Mouse (Mus musculus): ENCODE measurements around the gene Brwd1. TPM values are rescaled to one million over a fixed set of nuclear protein-coding genes. Genes with fewer than 3 reads are reported as not detected.
"Not testable (repeated sequence)": the region's sequence is repeated elsewhere in the genome, so short reads cannot be mapped to it uniquely, and the experiment has no call there.

The Brwd1 gene
- polyA plus RNA-seq, 1 experiment from 2014 or later: 46.3 TPM

- ATAC-seq (replicated peaks; ENCODE audit: low FRiP score) (no peak), DNase-seq (ENCODE audit: low spot score) (no peak)
- Histone ChIP-seq H3K4me2 (no peak overlapping the region), H3K36me3 (ENCODE audit: control insufficient read depth, insufficient read depth, low read length) (peaks cover 8% of the 10 kb centered on the region; the same call in 1 of the 2 replicates), H3K9ac (ENCODE audit: low read depth, low read length) (no peak overlapping the region), H3K27me3 (replicated peaks; ENCODE audit: control insufficient read depth, insufficient read depth, low read length) (no peaks in the 10 kb centered on the region), H3K27ac (ENCODE audit: low read depth, low read length) (no peak overlapping the region), H3K9me3 (ENCODE audit: control insufficient read depth, low read length) (no peaks in the 10 kb centered on the region), H3K4me3 (ENCODE audit: low read depth, low read length) (no peak overlapping the region), H3K4me1 (replicated peaks; ENCODE audit: control insufficient read depth, insufficient read depth, low read length) (no peaks in the 10 kb centered on the region; the same call in 1 of the 2 replicates)
- WGBS: 67% methylated on average over 5 of the region's 5 CpGs
Measured at GRCm38 (mm10) chr16:95984911-95985310, 97.4 kb downstream of the Brwd1 start.

GRCm38 (mm10) chr16:95983601-95984000, 98.7 kb downstream of the Brwd1 start:
- Histone ChIP-seq H3K27ac (ENCODE audit: low read depth, low read length) (no peak overlapping the region), H3K9me3 (ENCODE audit: control insufficient read depth, low read length) (no peaks in the 10 kb centered on the region), H3K9ac (ENCODE audit: low read depth, low read length) (no peak overlapping the region), H3K4me2 (no peak overlapping the region), H3K36me3 (ENCODE audit: control insufficient read depth, insufficient read depth, low read length) (peaks cover 10% of the 10 kb centered on the region; the same call in 1 of the 2 replicates), H3K27me3 (replicated peaks; ENCODE audit: control insufficient read depth, insufficient read depth, low read length) (no peaks in the 10 kb centered on the region), H3K4me3 (ENCODE audit: low read depth, low read length) (no peak overlapping the region), H3K4me1 (replicated peaks; ENCODE audit: control insufficient read depth, insufficient read depth, low read length) (no peaks in the 10 kb centered on the region)
- WGBS: 85% methylated on average over 7 of the region's 7 CpGs
- DNase-seq (ENCODE audit: low spot score) (no peak), ATAC-seq (replicated peaks; ENCODE audit: low FRiP score) (no peak)

- Histone ChIP-seq H3K4me1 (replicated peaks; ENCODE audit: control insufficient read depth, insufficient read depth, low read length) (no peaks in the 10 kb centered on the region), H3K36me3 (ENCODE audit: control insufficient read depth, insufficient read depth, low read length) (no peaks in the 10 kb centered on the region), H3K4me2 (no peak overlapping the region), H3K27me3 (replicated peaks; ENCODE audit: control insufficient read depth, insufficient read depth, low read length) (no peaks in the 10 kb centered on the region), H3K9me3 (ENCODE audit: control insufficient read depth, low read length) (no peaks in the 10 kb centered on the region), H3K9ac (ENCODE audit: low read depth, low read length) (no peak overlapping the region), H3K4me3 (ENCODE audit: low read depth, low read length) (no peak overlapping the region), H3K27ac (ENCODE audit: low read depth, low read length) (no peak overlapping the region)
- DNase-seq (ENCODE audit: low spot score): no peak
- 78% methylated on average over 2 of the region's 2 CpGs for WGBS
- no peak for ATAC-seq (replicated peaks; ENCODE audit: low FRiP score)
Measured at GRCm38 (mm10) chr16:95970841-95971240, 111.5 kb downstream of the Brwd1 start.

- 63% methylated on average over 11 of the region's 11 CpGs for WGBS
- H3K9ac ChIP-seq (ENCODE audit: low read depth, low read length): no peak overlapping the region
- no peak overlapping the region for H3K4me3 ChIP-seq (ENCODE audit: low read depth, low read length)
- no peaks in the 10 kb centered on the region for H3K9me3 ChIP-seq (ENCODE audit: control insufficient read depth, low read length)
- ATAC-seq (replicated peaks; ENCODE audit: low FRiP score): no peak
- no peak overlapping the region for H3K4me2 ChIP-seq
- no peak for DNase-seq (ENCODE audit: low spot score)
- H3K4me1 ChIP-seq (replicated peaks; ENCODE audit: control insufficient read depth, insufficient read depth, low read length): no peaks in the 10 kb centered on the region
- no peak overlapping the region for H3K27ac ChIP-seq (ENCODE audit: low read depth, low read length)
- no peaks in the 10 kb centered on the region for H3K36me3 ChIP-seq (ENCODE audit: control insufficient read depth, insufficient read depth, low read length)
- H3K27me3 ChIP-seq (replicated peaks; ENCODE audit: control insufficient read depth, insufficient read depth, low read length): no peaks in the 10 kb centered on the region
Measured at GRCm38 (mm10) chr16:95967455-95967854, 114.9 kb downstream of the Brwd1 start.

- Histone ChIP-seq H3K4me3 (ENCODE audit: low read depth, low read length) (no peak overlapping the region), H3K27me3 (replicated peaks; ENCODE audit: control insufficient read depth, insufficient read depth, low read length) (no peaks in the 10 kb centered on the region), H3K9me3 (ENCODE audit: control insufficient read depth, low read length) (no peaks in the 10 kb centered on the region), H3K9ac (ENCODE audit: low read depth, low read length) (no peak overlapping the region), H3K27ac (ENCODE audit: low read depth, low read length) (no peak overlapping the region), H3K4me2 (no peak overlapping the region), H3K36me3 (ENCODE audit: control insufficient read depth, insufficient read depth, low read length) (no peaks in the 10 kb centered on the region), H3K4me1 (replicated peaks; ENCODE audit: control insufficient read depth, insufficient read depth, low read length) (no peaks in the 10 kb centered on the region)
- ATAC-seq (replicated peaks; ENCODE audit: low FRiP score): no peak
- DNase-seq (ENCODE audit: low spot score): no peak
- WGBS: 46% methylated on average over 11 of the region's 11 CpGs
Measured at GRCm38 (mm10) chr16:95964427-95965023, 117.8 kb downstream of the Brwd1 start.

GRCm38 (mm10) chr16:95961484-95961883, 120.8 kb downstream of the Brwd1 start:
- 74% methylated on average over 1 of the region's 1 CpGs for WGBS
- not testable (repeated sequence) for H3K4me3 ChIP-seq (ENCODE audit: low read depth, low read length); H3K4me1 ChIP-seq (replicated peaks; ENCODE audit: control insufficient read depth, insufficient read depth, low read length); H3K27ac ChIP-seq (ENCODE audit: low read depth, low read length); H3K36me3 ChIP-seq (ENCODE audit: control insufficient read depth, insufficient read depth, low read length); H3K9ac ChIP-seq (ENCODE audit: low read depth, low read length); ATAC-seq (replicated peaks; ENCODE audit: low FRiP score); DNase-seq (ENCODE audit: low spot score); H3K9me3 ChIP-seq (ENCODE audit: control insufficient read depth, low read length); H3K4me2 ChIP-seq; H3K27me3 ChIP-seq (replicated peaks; ENCODE audit: control insufficient read depth, insufficient read depth, low read length)

- not testable (repeated sequence) for H3K36me3 ChIP-seq (ENCODE audit: control insufficient read depth, insufficient read depth, low read length); H3K9ac ChIP-seq (ENCODE audit: low read depth, low read length); H3K4me3 ChIP-seq (ENCODE audit: low read depth, low read length); ATAC-seq (replicated peaks; ENCODE audit: low FRiP score); H3K9me3 ChIP-seq (ENCODE audit: control insufficient read depth, low read length); H3K27ac ChIP-seq (ENCODE audit: low read depth, low read length); H3K4me1 ChIP-seq (replicated peaks; ENCODE audit: control insufficient read depth, insufficient read depth, low read length); H3K27me3 ChIP-seq (replicated peaks; ENCODE audit: control insufficient read depth, insufficient read depth, low read length); DNase-seq (ENCODE audit: low spot score); H3K4me2 ChIP-seq
- 95% methylated on average over 2 of the region's 2 CpGs for WGBS
Measured at GRCm38 (mm10) chr16:95960689-95961088, 121.6 kb downstream of the Brwd1 start.

- WGBS: 90% methylated on average over 8 of the region's 8 CpGs
- no peak overlapping the region for H3K9ac ChIP-seq (ENCODE audit: low read depth, low read length)
Measured at GRCm38 (mm10) chr16:95958080-95958479, 124.2 kb downstream of the Brwd1 start.

GRCm38 (mm10) chr16:95956618-95957017, 125.7 kb downstream of the Brwd1 start:
- Histone ChIP-seq H3K4me2 (no peak overlapping the region), H3K27me3 (replicated peaks; ENCODE audit: control insufficient read depth, insufficient read depth, low read length) (no peaks in the 10 kb centered on the region), H3K4me3 (ENCODE audit: low read depth, low read length) (no peak overlapping the region), H3K4me1 (replicated peaks; ENCODE audit: control insufficient read depth, insufficient read depth, low read length) (no peaks in the 10 kb centered on the region), H3K27ac (ENCODE audit: low read depth, low read length) (no peak overlapping the region), H3K9ac (ENCODE audit: low read depth, low read length) (no peak overlapping the region), H3K36me3 (ENCODE audit: control insufficient read depth, insufficient read depth, low read length) (no peaks in the 10 kb centered on the region), H3K9me3 (ENCODE audit: control insufficient read depth, low read length) (no peaks in the 10 kb centered on the region)
- DNase-seq (ENCODE audit: low spot score): no peak
- ATAC-seq (replicated peaks; ENCODE audit: low FRiP score): no peak
- 58% methylated on average over 5 of the region's 5 CpGs for WGBS

More at GRCm38 (mm10) chr16:95958080-95958479, 124.2 kb downstream of the Brwd1 start:
- no peak for ATAC-seq (replicated peaks; ENCODE audit: low FRiP score)
- H3K27me3 ChIP-seq (replicated peaks; ENCODE audit: control insufficient read depth, insufficient read depth, low read length): no peaks in the 10 kb centered on the region
- H3K4me1 ChIP-seq (replicated peaks; ENCODE audit: control insufficient read depth, insufficient read depth, low read length): no peaks in the 10 kb centered on the region
- H3K4me2 ChIP-seq: no peak overlapping the region
- no peaks in the 10 kb centered on the region for H3K36me3 ChIP-seq (ENCODE audit: control insufficient read depth, insufficient read depth, low read length)
- H3K27ac ChIP-seq (ENCODE audit: low read depth, low read length): no peak overlapping the region
- DNase-seq (ENCODE audit: low spot score): no peak
- H3K4me3 ChIP-seq (ENCODE audit: low read depth, low read length): no peak overlapping the region
- H3K9me3 ChIP-seq (ENCODE audit: control insufficient read depth, low read length): no peaks in the 10 kb centered on the region

Measured in liver, embryonic 11.5 days (tissue).